Mouse (Mus musculus): ENCODE data around the gene Rab40c.

Gene Rab40c

DNA sequence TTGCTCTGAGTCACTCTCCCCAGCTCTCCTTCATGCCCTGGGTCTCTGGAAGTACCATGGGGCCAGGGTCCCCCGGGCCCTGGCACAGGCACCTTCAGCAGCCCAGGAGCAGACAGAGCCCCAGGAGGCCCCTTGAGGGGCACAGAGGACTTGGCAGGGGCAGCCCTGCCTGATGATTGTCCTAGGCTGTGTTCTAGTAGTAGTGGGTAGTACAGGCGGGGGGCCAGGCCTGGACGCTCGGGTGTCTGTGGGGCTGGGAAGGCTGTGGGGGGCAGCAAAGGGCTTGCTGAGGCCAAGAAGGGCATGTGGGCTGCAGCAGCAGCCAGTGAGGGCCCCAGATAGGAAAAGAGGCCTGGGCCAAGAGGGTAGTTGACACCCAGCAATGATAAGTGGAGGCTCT lies 28.0 kb upstream of the Rab40c start:
- no peak for ATAC-seq (ENCODE audit: insufficient number of reproducible peaks, low FRiP score, low TSS enrichment)

- ATAC-seq (ENCODE audit: insufficient number of reproducible peaks, low FRiP score, low TSS enrichment), result no peak
These were observed 27.4 kb upstream of the Rab40c start for GRCm38 (mm10) chr17:25946891-25947290.

DNA sequence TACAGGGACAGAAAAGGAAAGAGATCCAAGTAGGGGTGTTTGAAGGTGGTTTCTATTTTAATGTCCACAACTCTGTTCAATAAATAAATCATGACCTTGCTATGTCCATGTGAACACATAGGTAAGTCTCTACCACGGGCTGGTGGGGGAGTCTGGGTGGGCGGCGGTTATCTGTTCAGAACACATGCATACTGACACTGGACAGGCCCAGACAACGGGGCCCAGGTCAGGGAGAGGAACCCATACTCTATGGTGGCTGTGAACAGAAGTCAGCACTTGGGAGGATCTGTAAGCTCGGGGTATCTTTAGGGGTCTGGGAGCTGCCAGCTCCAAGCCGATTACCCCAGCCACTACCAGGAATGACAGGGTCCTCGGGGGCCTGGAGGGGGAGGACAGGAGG lies 26.8 kb upstream of the Rab40c start:
- no peak for ATAC-seq (ENCODE audit: insufficient number of reproducible peaks, low FRiP score, low TSS enrichment)

GRCm38 (mm10) chr17:25945517-25946155 lies 26.1 kb upstream of the Rab40c start:
- no peak for ATAC-seq (ENCODE audit: insufficient number of reproducible peaks, low FRiP score, low TSS enrichment)

- no peak for ATAC-seq (ENCODE audit: insufficient number of reproducible peaks, low FRiP score, low TSS enrichment)
These were observed 25.0 kb upstream of the Rab40c start, which contains the start of the genes Pigq and Nhlrc4 for GRCm38 (mm10) chr17:25944366-25945163. TSS of gene Pigq (minus strand) at chr17:25944936. TSS of gene Nhlrc4 (minus strand) at chr17:25944961.

- ATAC-seq (ENCODE audit: insufficient number of reproducible peaks, low FRiP score, low TSS enrichment), result no peak
These were observed 24.2 kb upstream of the Rab40c start for GRCm38 (mm10) chr17:25943769-25944168.

- no peak for ATAC-seq (ENCODE audit: insufficient number of reproducible peaks, low FRiP score, low TSS enrichment)
These were observed 23.7 kb upstream of the Rab40c start for GRCm38 (mm10) chr17:25943221-25943620.

DNA sequence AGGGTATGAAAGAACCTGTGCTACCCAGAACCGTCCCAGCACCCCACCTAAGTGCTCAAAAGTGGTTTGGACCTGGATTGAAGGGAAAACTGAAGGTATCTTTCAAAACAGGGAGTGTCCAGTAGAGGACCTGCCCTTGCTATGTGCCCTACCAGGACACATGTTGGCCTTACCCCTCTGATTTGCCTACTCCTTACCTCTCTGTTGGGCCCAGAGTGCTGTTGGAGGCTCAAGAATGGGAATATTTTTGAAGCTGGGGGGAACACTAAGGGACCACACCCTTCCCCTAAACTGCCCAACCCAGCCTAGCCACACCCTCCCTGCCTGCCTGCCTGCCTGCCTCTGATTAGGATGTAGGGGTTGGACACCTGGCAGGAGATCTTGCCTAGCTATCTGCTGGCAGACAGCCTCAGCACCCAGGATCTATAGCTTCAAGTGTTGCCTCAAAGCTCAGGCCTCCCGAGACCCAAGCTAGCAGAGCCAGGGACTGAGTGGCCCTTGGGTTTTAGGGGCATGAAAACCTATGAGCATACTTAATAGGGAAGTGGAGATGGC lies 23.1 kb upstream of the Rab40c start:
- ATAC-seq (ENCODE audit: insufficient number of reproducible peaks, low FRiP score, low TSS enrichment), result no peak

- peak; percentile 70; the same call in 1 of the 2 replicates for ATAC-seq (ENCODE audit: insufficient number of reproducible peaks, low FRiP score, low TSS enrichment)
These were observed 22.1 kb upstream of the Rab40c start for GRCm38 (mm10) chr17:25941511-25942241.

- no peak for ATAC-seq (ENCODE audit: insufficient number of reproducible peaks, low FRiP score, low TSS enrichment)
These were observed 15.0 kb upstream of the Rab40c start for GRCm38 (mm10) chr17:25934526-25934925.

DNA sequence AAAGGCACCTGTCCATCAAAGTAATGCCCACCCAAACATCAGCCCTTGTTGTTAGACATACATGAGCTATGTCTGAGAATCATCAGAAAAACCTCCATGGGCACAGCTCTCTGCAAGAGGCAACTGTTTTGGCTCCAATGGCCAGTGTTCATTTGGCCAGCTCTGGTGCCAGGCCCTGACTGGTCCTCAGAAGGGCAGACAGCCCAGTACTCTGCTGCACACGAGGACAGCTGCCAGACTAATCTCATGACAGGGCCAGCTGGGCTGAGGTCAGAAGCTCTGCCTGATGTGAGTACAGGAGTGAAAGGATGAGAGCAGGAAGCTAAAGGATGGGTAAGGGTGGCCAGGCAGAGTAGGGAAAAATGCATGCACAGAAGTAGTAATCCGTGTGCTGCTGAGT lies 5.8 kb upstream of the Rab40c start:
- ATAC-seq (ENCODE audit: insufficient number of reproducible peaks, low FRiP score, low TSS enrichment), result no peak

GRCm38 (mm10) chr17:25922120-25922519 lies 2.6 kb upstream of the Rab40c start:
- ATAC-seq (ENCODE audit: insufficient number of reproducible peaks, low FRiP score, low TSS enrichment), result no peak

GRCm38 (mm10) chr17:25919786-25920642 lies 487 bp upstream of the Rab40c start:
- peak; percentile 96 for ATAC-seq (ENCODE audit: insufficient number of reproducible peaks, low FRiP score, low TSS enrichment)

DNA sequence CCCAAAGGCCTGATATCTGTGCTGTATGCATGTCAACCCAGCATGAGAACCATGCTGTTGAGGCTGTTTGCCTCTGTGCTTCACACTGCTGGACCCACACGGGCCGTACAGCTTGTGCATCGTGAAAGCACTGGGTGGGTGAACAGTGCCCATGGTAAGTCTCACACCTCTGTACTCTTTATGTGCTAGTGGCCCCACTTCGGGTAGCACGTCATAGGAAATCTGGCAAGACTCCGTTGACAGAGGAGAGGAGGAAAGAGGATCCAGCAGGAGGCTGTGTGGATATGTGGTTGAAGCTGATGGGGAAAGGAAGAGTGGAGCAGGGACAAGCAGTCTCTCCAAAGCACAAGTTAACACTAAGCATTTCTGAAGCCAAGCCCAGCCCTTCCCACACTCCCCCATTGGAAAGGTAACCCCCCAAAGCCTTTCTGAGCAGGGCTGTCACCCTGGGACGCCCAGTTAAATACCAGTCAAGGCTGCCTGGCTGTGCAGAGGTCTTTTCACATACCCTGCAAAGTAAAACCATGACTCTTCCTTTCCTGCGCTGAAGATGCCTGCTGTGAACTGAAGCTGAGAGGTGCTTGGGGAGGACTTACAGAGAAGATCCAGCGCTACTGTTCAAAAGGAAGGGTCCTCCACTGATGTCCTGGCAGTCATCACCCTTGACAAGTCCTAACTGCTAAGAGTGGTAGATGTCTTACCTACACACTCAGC lies 1.3 kb downstream of the Rab40c start:
- no peak for ATAC-seq (ENCODE audit: insufficient number of reproducible peaks, low FRiP score, low TSS enrichment)

- ATAC-seq (ENCODE audit: insufficient number of reproducible peaks, low FRiP score, low TSS enrichment), result no peak
These were observed 2.4 kb downstream of the Rab40c start for GRCm38 (mm10) chr17:25916931-25917647.

DNA sequence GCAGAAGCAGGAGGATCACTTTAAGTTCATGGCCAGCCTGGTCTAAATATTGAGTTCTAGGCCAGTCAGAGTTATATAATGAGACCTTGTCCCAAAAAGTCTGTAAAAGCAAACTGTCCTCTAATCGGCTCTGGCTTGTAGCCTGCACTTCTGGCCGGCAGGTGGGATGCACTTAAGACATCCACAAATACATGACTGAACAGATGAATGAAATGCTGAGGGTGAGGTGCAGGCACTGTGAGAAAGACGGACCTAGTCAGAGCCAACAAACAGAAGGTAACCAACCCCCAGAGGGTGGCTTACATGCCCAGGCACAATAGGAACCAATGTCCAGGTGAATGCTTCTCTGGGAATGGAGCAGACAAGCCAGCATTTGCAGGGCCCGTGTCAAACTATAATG lies 5.2 kb downstream of the Rab40c start:
- ATAC-seq (ENCODE audit: insufficient number of reproducible peaks, low FRiP score, low TSS enrichment), result no peak

DNA sequence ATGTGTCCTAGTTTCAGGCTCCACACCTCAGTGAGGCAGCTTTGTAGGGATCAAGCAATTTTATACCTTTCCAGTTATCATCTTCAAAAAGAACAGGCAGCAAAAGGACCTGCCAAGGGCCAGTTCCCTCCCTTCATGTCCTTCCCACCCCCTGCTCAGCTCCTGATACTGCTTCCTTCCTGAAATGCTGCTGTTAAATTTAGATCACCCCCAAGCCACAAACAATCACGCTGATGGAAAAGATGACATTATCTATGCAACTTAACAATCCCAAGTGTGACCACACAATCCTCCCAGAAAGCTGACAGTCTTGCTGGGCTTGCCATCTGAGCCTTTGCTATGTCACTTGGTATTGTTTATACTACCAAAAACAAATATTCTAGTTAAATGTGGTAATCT lies 5.7 kb downstream of the Rab40c start:
- ATAC-seq (ENCODE audit: insufficient number of reproducible peaks, low FRiP score, low TSS enrichment), result no peak

DNA sequence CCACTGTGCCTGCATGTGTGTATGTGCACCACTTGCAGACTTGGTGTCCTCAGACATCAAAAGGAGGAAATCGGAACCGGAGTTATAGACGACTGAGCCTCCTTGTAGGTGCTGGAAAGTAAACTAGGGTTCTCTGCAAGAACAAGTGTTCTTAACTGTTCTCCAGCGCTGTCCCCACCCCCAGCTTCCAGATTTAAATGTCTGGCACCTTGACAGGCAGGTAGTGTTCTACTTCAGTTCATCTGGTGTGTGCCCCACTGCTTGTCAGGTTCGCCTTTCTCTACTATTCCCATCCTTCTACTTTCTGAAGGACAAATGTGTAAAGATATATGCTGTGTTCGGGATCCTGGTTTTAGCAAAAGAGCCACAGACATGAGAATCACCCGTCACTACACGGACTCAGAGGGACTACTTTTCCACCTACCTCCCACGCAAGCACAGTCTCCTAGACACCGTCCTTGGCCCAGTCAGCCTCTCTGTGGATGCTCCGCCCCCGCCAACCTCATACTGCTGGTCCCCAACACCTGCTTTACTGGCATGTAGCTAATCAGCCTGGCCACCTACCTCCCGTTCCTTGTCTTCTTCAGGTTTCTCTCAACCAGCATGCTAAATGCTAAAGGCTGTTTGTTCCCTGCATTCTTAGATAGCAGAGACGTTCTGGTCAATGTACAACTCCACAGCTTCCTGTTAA lies 6.2 kb downstream of the Rab40c start:
- peak; percentile 74; the same call in 1 of the 2 replicates for ATAC-seq (ENCODE audit: insufficient number of reproducible peaks, low FRiP score, low TSS enrichment)

Measured in cerebellum, adult (tissue).